Mouse (Mus musculus) neural tube, embryonic 13.5 days (tissue): ENCODE data around the gene Map2. TPM values are rescaled to one million over a fixed set of nuclear protein-coding genes. Genes with fewer than 3 reads are reported as not detected.

Source experiments
- polyA plus RNA-seq: library from polyadenylated mRNA; unstranded; fragments of >200 nt; fragmentation: Nextera tagmentation; extraction: Ambion mirVana; gene quantifications from 2 replicates; pipeline ENCODE4 v1.2.1, GENCODE M21; 2015

The Map2 gene
- polyA plus RNA-seq, 1 experiment from 2014 or later = 356 TPM

Other genes starting within 250 kb of the Map2 start
- not detected in 2 replicates for gene Crygf, start 248.8 kb upstream of the Map2 start, polyA plus RNA-seq